Mouse (Mus musculus) stomach, postnatal 0 days (tissue): Measurements from ENCODE around the gene Arpp19.

Experiments used
- CTCF ChIP-seq: IDR thresholded peaks from 2 replicates; pipeline ENCODE4 v1.5.1; 2016; ENCODE audit warnings: antibody characterized with exemption, low read depth, mild to moderate bottlenecking, moderate library complexity
- EP300 ChIP-seq: optimal IDR thresholded peaks from 2 replicates; pipeline ENCODE3; 2016; ENCODE audit warnings: antibody characterized with exemption

DNA sequence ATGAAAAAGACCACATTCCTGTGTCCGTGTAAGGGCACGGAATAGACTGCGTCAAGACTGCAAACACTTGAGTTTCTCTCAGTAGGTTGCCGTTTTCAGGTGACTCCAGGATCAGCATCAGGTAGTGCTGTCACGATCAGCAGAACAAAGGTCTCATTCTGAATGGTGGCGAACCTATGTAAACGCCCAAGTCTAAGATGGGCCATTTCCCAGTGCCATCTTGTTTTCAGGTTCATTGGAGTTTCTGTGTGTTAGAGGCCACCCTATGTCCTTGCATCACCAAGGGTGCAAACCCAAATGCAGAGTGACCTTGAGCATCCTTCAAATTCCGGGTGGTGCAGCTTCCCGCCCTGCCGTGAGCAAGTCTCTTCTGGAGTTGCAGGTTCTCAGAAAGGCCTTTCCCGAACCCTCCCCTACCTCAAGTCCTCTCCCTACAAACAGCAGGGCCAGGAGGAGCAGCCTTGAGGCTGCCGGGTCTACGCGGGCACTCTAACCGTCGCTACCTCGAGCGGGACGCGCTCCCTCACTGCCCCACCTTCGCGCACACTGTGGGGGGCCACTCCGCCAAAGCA lies 33.1 kb downstream of the Arpp19 start, which contains the start of gene Myo5a:
- TF ChIP-seq CTCF (no peak), EP300 (no peak)
